Mouse (Mus musculus) CD4-positive, CD25-positive, alpha-beta regulatory T cell, adult 4 months (primary cell): ENCODE results near the gene Cx3cr1. TPM values are rescaled to one million over a fixed set of nuclear protein-coding genes. Genes with fewer than 3 reads are reported as not detected.

Experiments
- ATAC-seq: one replicate; pipeline ENCODE4 v1.8.0; 2017
- polyA plus RNA-seq, 2 experiments: library from polyadenylated mRNA; unstranded; fragments of 100-300 nt; shearing (Covaris generic); gene quantifications; one replicate each; pipeline ENCODE4 v1.2.1; 2017

The Cx3cr1 gene
- polyA plus RNA-seq, 2 experiments from 2014 or later = 0.15 TPM; not detected in 1

DNA sequence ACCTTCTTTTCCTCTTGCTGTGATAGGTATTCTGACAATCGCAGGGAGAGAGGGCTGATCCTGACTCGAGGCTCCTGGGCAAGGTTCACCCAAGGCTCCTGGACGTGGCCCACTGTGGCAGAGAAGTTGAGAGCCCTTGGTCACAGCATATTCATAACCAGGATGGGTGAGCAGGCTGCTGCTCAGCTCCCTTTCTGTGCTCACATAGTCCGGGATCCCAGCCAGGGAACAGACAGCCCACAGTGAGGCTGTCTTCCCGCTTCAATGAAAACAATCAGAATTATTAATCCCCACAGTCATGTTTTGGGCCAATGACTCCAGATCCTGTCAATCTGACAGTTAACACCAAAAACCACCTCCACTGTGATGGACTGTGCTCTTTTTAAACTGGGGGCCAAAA is 12.3 kb upstream of the Cx3cr1 start:
- no peak for ATAC-seq

DNA sequence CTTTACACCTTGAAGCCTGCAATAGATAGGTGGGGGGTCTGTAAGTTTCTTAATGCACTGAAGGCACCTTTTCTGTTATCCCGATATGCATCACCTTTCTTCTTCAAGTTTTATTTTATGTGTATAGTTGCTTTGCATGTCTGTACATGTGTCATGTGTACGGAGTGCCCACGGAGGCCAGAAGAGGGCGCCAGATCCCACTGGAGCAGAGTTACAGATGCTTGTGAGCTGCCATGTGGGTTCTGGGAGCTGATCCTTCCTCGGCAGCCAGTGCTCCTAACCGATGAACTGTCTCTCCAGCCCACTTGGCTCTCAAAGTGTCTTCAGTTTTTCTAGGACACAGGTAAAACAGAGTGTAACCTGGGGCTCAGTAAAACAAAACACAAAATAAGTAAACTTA is 11.6 kb upstream of the Cx3cr1 start:
- no peak for ATAC-seq

DNA sequence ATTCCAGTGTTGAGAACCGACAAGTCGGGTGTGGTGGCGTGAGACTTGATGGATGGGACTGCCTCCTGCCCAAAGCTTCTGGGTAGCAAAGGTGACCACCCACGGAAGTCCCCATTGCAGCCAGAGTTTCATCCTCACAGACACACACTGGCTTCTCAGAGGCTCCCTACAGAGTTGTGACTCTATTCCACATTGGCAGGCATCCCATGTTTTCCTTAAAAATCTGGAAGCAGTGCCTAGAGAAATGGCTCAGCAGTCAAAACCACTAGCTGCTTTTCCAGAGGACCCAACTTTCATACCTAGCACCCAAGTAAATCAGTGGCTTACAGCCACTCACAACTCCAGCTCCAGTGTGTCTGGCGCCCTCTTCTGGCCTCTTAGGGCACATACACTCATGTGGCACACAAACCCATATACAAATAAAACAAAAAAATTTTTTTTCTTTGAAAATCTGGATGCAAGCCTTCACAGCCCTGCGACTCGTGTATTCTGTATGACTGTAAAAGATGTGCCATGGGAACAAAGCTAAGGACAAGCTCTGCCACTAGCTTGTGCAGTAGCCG is 10.9 kb upstream of the Cx3cr1 start:
- no peak for ATAC-seq

DNA sequence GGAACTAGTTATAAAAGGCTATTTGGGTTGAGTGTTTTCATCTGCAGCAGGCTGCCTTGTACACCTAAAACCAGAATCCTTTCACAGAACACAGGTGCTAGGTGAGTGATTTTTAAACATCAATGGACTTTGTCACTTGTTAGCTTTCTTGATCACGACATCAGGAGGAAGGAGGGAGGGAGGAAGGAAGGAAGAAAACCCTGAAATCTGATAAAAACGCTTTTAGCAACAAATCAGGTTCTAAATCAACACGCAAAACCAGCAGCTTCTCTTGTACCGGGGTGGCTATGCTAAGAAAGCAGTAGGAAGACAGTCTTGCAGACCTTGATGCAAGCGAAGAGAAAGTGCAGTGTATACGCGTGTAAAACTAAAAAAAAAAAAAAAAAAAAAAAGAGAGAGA is 10.2 kb upstream of the Cx3cr1 start:
- peak; percentile 18 for ATAC-seq

DNA sequence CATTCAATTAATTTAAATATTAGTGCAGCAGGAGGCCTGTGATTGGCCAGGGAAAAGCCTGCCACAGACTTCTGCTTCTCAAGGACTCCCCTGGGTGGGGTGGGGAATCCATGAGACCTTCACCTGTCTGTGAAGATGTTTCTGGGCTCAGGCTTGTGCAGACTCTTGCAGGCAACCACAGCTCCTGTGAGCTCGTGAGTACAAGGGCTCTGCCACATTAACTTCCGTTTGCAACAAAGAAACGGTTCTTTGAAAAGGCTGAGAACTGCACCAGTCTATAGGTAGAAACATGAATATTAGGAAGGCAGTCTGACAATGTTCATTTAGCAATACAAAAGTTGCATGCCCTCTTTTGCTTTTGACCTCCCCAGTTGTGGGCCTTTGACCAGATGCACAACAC is 8.6 kb upstream of the Cx3cr1 start:
- no peak for ATAC-seq

DNA sequence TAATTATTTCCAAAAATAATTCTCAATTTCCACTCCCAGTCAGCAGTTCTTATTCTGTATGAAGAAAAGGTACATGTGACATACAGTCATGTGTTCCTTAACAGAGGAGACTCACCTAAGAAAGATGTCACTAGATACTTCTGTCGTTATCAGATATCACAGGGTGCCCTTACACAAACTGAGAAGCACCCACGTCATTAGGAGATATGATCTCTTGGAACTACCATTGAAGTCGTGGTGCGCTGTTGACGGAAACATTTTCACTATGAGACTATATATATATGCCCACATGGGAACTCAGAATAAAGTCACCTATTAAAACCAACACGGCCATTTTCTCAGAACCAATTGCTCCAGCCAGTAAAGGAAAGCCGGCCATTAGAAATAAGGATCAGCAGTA is 4.8 kb upstream of the Cx3cr1 start:
- ATAC-seq = peak; percentile 95

DNA sequence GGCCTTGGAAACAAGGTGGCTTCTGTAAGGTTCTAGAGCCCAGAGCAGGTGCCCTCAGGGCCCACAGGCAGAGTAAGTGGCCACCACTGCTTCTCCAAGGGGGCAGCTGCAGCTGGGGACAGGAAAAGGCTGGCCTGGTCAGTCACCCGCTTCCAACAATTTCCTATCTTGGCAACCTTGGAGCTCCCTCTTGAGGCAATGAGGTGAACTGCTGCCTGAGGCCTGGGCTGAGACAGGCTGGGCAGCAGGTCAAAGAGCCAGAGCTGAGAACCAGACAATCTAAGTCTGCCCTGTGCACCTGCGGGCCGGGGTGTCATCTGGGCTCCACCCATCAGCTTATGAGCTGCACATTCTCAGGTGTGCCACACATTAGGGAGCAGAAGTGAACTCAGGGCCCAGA is 3.5 kb upstream of the Cx3cr1 start:
- ATAC-seq = no peak

DNA sequence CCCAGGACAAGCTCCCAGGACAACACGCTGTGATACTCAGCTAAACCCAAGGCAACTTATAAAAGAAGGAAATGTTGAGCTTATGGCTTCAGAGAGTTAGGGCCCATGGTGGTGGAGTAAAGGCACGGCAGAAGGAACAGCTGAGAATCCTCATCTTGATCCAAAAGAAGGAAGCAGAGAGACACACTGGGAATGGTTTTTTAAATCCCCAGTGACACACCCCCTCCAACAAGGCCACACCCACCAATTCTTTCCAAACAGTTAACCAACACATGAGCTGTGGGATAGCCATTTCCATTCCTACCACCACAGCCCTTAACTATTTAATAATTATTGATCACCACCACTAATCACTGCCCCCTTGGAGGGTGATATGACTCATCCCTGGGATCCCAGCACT is 1.6 kb upstream of the Cx3cr1 start:
- no peak for ATAC-seq

DNA sequence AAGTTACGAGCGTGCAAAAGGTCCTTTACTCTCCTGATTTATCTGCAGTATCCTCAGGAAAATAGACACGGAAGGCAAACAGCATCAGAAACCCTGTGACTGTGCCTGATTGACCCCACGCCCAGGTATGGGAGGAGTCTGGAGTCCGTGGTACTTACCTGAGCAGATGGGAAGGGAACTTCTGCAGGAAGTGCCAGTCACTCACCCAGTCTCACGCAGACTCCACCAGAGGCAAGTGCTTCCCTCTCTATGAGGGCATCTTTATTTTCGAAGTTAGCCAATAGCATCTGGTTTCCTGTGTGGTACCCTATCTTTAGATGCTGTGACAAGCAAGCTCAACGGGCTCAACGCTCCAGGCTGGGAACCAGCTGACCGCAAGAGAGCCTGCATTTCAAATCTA is 1.6 kb downstream of the Cx3cr1 start:
- ATAC-seq = peak; percentile 87

DNA sequence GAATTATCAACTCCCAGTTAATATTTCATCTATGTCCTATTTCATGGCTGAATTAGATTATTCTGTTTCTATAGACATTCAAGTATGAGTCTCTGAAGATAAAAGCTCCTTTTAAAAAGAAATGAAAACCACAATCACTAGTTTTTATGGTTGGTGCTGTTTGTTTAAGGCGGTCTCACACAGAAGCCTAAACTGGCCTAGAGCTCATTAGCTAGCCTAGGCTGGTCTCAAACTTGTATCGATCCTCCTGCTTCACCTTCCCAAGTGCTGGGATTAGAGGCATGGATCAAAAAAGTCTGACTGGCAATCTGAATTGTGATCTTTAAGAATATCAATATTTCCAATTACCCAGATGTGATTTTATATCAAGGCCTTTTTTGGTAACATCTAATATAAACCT is 2.1 kb downstream of the Cx3cr1 start:
- no peak for ATAC-seq

DNA sequence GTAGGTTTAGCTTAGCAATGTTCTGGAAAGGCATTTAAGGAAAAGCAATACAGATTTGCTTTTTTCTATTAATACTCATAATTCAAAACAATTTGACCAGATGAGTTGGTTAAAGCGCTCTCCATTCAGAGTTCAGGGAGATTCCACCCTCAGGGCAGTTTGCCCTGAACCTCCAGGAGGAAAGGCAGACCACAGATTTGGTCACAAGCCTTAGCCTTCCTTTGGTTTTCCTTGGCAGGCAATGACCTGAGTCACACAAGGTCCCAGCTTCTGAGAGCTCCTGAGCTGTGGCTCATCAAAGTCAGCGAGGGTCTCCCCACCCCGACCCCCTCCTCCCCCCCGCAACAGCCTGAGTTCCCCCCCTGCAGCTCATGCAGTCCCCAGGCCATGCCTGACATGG is 5.4 kb downstream of the Cx3cr1 start:
- no peak for ATAC-seq

DNA sequence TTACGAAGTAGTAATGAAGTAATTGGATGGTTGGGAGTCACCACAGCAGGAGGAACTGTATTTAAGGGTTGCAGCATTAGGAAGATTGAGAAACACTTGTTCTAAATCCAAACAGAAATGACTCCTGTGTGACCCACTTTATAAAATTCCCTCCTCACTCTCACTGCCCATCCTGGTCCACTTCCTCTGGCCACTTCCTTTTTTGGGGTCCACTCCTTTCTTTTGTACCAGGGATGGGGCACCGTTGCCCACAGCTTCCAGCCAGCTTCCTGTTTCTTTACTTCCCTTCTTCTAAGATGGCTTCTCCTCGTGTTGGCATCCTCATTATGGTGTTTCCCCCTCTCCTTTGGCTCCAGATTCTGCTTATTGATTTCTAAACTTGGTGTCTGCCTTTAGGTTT is 10.9 kb downstream of the Cx3cr1 start:
- ATAC-seq = no peak

DNA sequence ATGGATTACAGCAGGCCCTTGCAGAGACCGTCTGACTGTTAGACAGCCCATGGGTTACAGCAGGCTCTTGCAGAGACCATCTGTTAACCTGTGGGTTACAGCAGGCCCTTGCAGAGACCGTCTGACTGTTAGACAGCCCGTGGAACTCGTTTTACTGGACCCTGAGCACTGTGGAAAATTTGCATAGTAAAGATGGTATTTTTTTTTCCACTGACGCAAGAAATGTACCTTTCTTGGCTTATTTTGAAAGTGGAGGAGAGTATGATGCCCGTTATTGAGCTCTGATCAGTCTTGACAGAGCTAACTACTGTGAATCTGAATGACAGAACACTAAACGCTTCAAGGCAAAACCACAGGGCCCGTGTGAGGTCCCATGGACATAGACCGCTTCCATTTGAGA is 13.5 kb downstream of the Cx3cr1 start:
- ATAC-seq = peak; percentile 45

DNA sequence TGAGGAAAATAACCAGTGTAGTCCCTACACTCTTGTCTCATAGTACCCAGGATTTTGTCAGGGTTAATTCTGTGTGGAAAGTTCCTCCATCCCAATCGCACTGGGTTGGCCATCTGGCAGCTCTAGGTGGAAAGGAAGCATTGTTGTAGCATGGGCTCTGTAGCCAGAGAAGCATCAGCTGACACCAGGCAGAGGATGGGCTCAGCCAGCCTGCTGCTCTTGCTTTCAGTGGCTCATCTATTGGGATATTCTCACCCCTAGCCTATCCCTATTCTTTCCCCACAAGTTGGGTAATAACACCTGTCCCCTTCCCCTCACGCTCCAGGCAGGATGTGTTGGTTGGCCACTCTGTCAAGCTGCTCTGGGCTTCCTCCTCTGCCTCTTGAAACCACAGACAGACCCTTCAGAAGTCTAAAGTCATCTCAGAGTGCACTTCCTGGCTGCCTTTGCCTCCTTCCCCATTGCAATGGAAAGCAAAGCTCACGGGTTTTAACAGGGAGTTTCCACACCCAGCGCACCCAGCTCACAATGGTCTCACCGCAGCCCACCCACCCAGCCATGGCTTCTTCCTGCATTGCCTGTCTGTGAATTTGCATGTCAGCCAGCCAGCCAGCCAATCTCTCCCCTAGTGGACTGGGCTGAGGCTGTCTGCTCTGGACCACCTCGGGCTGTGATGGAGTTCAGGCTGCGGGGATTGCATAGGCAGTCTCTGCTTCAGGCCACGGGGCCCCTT is 15.0 kb downstream of the Cx3cr1 start:
- ATAC-seq = peak; percentile 88

DNA sequence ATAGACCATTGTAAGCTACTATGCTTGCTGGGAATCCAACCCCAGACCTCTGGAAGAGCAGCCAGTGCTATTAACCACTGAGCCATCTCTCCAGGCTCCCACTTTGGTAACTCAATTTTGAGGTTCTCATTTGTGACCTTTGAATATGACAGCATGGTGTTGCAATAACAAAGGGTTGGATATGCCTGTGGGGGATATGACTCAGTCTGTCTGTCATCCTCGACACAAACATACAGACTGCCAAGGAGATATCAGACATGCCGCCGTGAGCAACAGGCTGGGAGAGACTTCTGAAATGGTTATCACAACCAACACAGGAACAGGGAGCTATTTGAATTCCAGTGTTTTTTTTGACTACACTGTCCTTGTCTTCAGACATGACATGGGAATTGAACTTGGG is 20.3 kb downstream of the Cx3cr1 start:
- ATAC-seq = peak; percentile 39

DNA sequence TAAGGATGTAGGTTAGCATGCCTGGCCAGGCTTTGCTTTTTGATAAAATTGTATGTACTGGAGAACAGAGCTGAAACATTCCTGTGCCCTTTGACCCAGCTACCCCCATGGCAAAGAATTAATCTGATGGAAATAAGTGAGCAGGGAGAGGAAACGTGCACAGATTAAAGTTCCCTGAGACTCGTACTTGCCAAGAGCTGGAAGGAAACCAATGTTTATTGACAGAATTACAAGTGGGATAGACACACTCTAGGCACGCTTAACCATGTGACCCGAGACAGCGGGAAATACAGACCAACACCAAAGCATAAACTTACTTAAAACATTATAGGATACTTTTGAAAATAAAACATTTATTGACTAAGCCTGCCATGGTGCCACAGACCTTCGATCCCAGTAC is 21.2 kb downstream of the Cx3cr1 start:
- ATAC-seq = no peak

DNA sequence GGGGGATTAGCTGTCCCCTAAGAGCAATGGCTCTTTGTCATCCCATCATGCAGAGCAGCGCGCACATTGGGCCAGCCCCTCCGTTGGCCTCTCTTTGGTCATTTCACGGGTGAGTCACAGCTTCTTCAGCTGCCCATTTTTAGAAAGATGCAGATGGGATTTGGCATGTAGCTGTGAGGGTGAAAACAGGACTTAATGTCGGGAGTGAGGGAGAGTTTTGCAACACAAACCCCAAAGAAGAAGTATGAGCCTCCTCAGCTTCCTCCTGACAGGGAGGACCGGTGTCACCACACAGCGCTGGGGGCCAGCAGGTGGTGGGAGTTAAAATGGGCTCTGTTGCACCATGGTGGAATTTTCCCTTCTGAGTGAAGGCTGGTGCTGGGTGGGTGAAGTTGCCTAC is 26.6 kb downstream of the Cx3cr1 start:
- ATAC-seq = no peak

DNA sequence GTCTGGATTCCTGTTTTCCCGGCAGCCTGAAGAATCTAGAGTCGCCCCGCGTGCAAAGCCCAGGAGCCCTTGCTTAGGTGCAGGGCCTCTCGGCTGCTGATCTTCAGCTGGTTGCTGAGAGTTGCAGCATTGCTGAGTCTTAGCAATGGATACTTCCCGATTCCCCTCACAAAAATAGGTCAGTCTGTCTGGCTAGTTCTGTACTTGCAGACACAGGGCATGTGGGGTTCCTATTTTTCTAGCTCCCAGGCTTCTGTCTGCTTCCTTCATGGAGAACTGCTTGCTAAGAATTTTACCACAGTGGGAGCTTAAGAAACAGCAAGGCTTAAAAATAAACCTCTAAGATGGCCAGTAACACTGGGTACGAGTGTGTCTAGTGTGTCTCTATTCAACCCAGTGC is 32.3 kb downstream of the Cx3cr1 start:
- no peak for ATAC-seq

DNA sequence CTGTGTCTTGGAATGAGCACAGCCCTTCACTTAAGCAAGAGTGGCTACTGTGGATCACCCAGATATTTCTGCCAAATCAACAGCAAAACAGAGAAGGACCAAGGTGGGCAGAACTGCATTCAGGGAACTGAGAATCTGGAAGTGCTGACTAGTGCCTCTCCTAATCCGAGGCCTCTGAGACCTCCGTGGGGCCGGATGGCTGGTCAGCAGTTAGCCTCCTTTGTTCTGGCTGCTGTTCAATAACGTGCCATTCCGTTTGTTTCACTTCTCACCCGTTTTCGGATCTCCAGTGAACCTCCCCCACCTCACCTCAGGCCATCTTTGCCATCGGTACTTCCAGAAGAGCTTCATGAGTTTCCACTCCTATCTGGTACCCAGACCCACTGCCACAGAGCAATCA is 35.3 kb downstream of the Cx3cr1 start:
- no peak for ATAC-seq

DNA sequence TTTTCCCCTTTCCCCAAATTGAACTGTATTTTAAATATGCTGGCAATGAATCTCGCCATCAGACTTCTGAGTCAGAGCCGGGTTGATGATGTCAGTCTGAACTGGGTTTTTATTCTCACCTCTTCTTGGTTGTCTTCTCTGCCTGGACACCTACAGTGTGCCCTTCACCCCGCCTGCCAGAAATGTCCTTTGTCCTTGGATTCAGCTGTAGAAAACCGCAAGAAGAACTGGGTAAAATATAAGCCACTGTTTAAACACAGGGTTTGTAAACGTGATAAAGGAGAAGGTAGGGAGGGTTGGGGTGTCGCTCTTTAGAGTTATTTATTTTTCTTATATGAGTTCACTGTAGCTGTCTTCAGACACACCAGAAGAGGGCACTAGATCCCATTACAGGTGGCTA is 37.0 kb downstream of the Cx3cr1 start:
- ATAC-seq = no peak

DNA sequence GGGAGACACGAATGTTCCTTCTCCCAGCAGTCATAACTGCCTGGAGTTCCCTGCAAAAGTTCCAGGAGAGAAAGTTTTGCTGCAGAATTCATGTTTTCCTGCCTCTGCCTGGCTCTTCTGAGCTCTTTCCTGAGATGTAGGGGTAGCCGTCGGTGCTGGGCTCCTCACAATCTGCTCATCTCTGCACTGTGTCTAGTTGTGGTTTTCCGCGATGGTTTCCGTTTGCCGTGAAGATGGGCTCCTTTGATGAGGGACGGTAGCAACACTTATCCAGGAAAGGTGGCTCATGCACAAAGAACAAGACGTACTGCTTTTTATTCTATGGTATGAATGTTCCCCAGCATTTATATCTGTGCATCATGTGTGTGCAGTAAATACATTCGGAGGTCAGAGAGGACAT is 39.3 kb downstream of the Cx3cr1 start:
- ATAC-seq = peak; percentile 86

DNA sequence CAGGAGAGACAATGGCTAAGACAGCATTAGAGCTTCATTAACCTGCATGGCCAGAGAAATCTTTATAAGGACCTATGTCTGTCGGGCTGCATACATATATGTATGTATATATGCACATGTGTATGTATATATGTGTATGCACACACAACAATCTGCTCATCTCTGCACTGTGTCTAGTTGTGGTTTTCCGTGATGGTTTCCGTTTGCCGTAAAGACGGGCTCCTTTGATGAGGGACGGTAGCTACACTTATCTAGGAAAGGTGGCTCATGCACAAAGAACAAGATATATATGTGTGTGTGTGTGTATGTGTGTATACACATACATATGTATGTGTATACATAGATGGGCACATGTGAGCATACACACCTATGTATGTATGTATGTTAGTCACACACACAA is 39.8 kb downstream of the Cx3cr1 start:
- ATAC-seq = peak; percentile 60

DNA sequence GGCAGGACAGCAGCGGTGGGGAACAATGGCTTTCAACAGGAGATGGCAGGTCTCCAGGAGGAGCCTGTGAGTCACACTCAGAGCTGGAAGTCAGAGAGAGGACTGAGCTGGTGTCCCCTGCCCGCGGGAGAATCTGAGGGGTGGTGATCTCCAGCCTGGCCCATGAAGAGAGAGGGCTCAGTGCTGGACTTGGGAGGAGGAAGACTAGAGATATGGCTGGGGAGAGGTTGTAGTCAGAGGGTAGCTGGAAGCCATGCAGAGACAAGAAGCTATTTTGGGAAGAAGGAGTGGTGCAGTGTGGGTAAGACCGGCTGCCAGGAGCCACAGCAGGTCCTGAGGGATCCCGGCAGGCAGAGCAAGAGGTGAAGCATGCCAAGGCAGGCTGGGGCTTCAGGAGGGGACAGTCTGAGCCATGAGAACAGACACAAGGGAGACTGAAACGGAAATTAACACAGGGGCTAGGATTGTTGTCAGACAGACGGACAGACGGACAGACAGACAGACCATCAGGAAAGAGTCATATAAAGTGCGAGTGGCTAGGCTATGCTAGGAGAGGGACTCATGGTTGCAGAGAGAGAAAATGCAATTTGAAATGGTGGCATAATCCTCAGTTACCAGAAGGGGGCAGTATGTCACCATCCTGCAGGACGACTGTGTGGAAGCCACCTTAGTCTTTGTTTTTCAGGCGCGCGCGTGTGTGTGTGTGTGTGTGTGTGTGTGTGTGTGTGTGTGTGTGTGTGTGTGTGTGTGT is 42.1 kb downstream of the Cx3cr1 start:
- peak; percentile 56 for ATAC-seq

DNA sequence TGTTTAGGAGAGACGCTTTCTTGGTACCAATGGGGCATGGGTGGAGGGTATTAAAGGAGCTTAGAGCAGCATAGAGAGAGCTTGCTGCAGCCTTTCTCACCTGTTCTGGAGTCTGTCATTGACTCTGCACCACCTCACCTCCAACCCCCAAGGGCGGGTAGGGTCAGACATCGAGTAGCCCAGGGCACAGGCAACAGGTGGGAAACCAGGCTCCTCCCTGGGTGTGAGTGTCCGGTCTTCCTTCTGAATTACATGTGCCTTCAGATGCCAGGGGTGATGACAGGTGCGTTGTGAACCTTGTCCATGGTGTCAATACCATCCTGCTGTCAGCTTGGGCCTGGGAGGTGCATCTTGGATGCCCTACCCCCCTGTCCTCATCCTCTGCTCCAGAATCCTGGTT is 45.1 kb downstream of the Cx3cr1 start:
- no peak for ATAC-seq
